Mouse (Mus musculus) cerebellum, adult 11 months (tissue): Measurements from ENCODE around the gene Ly6g5c.

Source experiments
- DNase-seq: peaks from one replicate; pipeline ENCODE4 v3.0.0; 2022

The Ly6g5c gene

GRCm38 (mm10) chr17:35108097-35108496 is at the start of gene Ly6g5c:
Ly6g5c (plus strand) TSS chr17:35108279.
- peak; percentile 62 for DNase-seq

GRCm38 (mm10) chr17:35058316-35058715 is 49.8 kb upstream of the Ly6g5c start:
- no peak for DNase-seq

GRCm38 (mm10) chr17:35058911-35059892 is 48.9 kb upstream of the Ly6g5c start, which contains the start of gene Ddah2:
Ddah2 (plus strand) TSS chr17:35059035.
- peak; percentile 83 for DNase-seq

DNA sequence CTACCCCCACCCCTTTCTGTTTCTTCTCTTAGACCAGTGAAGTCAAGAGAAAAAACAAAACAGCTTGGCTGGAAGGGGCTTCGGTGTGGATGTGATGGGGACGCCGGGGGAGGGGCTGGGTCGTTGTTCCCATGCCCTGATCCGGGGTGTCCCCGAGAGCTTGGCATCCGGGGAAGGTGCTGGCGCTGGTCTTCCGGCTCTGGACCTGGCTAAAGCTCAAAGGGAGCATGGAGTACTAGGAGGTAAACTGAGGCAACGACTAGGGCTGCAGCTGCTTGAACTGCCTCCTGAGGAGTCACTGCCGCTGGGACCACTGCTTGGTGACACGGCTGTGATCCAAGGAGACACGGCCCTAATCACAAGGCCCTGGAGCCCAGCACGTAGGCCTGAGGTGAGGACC is 48.0 kb upstream of the Ly6g5c start:
- no peak for DNase-seq

- DNase-seq: no peak
Observed at GRCm38 (mm10) chr17:35060737-35061297, 47.3 kb upstream of the Ly6g5c start.

- DNase-seq: no peak
Observed at GRCm38 (mm10) chr17:35061299-35061698, 46.8 kb upstream of the Ly6g5c start.

DNA sequence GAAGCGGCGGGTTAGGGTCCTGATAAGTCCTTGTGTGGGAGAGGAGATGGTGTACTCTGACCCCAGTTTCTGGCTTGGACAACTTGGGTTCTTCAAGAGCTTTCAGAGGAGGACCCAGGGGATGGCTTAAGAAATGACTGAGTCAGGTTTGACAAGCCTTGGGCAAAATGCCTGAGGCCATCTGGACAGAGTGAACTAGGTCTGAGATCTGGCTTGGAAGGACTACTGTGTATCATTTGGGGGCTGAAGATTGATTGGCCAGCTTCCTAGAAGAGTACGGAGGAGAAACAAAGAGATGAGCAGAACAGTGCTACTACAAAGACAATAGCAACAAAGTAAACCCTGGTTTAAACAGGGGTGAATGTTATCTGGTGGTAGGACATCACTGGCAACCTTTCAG is 44.6 kb upstream of the Ly6g5c start:
- DNase-seq: no peak

DNA sequence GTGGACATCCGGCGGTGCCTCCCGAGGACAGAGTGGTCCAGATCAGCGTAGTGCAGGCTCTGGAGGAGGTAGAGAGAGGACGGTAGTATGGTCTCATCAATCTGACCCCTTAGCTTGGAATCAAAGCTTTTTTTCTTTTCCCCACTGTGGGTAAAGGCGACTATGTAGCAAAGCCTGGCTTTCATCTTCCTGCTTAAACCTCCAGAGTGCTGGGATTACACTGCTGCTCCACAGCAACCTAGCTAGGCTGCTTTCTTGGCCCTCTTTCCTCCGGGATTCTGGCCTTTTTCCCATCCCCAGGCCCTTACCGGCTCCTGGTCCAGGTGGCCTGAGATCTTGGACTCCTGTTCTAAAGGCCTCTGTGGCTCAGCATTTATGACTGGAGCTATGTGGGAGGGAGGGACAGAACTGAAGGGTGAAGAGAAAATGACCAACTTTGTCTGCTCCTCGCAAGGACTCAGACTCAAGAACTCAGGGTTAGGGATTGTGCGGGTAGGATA is 43.7 kb upstream of the Ly6g5c start:
- peak; percentile 66 for DNase-seq

DNA sequence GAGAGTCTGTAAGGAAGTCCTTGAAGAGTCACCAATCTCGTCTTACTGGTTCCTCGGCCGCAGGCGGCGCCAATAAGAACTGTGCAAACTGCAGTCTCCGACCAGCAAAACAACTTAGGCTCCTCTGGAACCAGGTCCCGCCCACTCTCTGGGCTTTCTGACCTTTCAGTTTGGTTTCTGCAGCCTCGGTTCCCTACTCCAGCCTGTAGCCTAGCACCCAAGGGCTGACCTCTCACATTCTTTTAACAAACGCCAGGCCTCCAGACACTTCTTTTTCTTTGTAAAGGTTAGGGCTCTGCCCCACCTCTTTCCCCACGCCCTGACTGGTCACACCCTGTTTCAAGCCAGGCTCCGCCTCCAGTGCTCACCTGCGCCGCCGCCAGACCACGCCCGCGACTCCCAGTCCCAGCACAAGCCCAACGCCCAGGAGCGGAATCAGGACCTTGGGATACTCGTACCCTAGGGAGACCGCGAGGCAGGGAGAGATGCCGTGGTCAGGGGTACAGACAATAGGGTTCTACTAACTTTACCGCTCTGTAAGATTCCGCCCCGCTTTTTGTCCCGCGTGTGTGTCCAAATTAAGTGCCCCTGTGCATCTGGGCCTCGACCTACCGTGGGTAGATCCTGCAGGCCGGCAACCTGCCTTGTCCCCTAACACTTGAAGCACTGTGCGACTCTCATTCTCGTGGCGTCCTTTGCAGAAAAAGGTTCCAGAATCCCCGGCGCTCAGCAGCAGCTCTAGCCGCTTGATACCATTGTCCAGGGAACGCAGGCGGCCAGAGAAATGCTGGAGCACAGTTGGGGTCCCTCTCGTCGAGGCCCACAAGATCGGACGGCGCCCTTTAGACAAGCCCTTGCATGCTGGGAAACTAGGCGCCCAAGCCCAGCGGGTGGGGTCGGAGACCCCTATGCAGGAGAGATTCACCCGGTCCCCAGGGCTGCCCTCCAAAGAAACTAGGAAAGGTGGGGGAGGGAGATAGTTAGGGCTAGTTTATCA is 42.8 kb upstream of the Ly6g5c start, which contains the start of gene Ly6g6c:
Gene Ly6g6c (plus strand): TSS at position 438 of the 997 bp plus-strand sequence.
- no peak for DNase-seq

GRCm38 (mm10) chr17:35066084-35066483 is 42.0 kb upstream of the Ly6g5c start, which contains the start of gene Mpig6b:
Mpig6b (minus strand) TSS chr17:35066184.
- DNase-seq: no peak

DNA sequence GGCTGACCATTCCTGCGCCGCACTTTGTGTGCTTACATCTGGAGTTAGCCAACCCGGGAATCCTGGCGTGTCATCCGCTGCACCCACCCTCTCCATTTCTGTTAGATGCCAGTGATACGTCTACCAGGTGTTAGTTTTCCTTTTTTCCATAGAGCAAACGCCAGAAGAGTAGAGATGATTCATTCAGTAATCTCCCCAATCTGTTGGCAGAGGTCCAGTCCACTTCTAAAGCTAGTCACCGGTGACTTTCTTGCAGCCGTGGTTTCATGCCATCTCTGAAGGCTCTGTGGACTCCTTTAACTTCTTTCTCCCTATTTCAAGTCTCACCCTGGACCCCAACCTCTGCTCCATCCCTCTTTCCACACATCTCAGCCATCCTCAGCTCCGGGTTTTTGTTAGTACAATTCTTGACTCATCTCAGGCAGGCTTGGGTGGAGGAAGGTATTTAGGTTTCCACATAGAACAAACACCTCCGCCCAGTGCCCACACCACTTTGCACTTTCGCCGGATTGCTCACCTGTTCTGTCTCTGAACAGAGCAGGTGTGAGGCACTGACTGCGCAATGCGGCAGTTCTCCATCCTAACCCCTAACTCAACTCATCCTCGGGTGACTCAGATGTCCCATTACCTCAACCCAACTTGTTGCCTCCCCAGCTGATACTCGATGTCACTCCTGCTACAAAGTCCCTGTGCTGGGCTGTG is 39.7 kb upstream of the Ly6g5c start:
- no peak for DNase-seq

DNA sequence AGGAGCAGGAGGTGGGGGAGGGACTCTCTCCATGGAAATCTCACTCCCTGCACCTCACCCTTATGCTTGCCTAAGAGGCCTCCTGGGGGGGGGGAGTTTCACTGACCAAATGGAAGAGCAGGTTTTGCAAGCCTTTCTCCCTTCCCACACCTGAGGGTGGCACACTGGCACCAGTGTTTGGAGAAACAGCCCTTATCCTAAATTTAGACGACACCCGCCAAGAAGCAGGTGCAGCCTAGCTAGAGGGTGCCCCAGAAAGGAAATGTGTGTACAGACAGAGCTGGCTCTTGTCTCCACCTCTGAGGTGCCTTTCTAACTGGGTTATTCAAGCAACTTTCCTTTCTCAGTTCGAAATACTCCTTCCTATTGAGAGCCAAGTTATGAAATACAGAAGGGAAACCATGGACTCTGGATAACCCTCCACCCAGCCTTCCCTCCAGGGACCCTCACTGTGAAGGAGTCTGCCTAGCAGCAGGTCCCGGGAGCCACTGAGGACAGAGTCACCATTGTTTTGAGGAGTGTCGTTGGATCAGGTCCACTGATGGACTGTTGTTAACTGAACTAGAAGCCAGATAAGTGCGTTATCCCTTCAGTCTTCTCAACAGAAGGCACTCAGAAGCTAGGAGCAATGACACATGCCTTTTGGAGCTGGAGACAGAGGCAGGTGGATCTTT is 37.4 kb upstream of the Ly6g5c start:
- peak; percentile 86 for DNase-seq

- no peak for DNase-seq
Observed at GRCm38 (mm10) chr17:35071454-35071853, 36.6 kb upstream of the Ly6g5c start.

- DNase-seq: peak; percentile 80
Observed at GRCm38 (mm10) chr17:35074097-35074496, 34.0 kb upstream of the Ly6g5c start.

DNA sequence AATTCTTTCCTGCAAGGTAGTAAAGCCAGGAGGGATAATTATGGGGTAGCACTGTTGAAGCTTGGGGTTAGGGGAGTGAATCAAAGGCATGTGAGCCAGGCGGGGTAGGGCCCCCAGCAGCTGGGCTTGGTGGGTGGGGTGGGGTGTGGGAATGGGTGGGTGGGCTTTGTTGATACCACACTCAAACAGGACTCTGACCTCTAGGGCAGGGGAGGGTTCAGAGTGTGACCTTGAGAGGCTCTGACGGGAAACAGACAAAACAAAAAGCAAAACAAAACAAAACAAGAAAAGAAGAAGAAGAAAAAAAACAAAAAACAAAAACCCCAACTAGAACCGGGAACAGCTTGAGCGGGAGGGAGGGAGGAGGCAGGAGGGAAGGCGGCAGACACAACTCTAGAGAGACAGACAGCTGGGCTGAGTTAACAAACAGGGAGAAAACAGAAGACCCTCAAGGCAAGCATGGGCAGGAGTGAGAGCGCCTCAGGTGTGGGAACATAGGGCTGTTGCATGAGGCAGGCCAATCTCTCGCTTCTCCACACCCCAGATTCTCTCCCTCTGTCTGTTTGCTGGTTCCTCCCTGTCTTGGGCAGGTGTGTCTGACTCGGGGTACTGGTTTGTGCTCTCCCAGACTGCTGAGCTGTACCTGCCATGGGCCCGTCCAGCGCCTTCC is 31.4 kb upstream of the Ly6g5c start, which contains the start of gene Ly6g6e:
Gene Ly6g6e (plus strand): TSS at position 396 of the 670 bp plus-strand sequence.
- DNase-seq: no peak

DNA sequence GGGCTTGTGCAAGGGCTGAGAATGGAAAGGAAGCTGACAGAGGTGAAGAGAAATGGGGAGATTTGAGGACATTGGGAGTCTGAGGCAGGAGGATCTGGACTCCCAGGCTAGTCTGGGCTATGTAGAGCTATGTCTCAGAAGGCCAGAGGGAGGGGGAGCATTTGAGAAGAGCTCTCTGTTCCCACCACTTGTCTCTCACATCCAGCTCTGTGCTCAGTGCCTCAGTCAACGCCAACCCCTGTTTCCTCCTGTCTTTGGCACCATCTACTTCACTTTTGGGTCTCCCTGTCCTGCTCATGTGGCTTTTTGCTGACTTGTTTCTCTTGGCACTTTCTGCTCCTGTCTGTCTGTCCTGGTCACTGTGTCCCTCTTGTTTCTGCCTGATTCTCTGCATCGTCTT is 30.8 kb upstream of the Ly6g5c start:
- DNase-seq: no peak

GRCm38 (mm10) chr17:35077786-35078233 is 30.3 kb upstream of the Ly6g5c start, which contains the start of gene Ly6g6d:
Ly6g6d (minus strand) TSS chr17:35078065.
- no peak for DNase-seq

- DNase-seq: no peak
Observed at GRCm38 (mm10) chr17:35079778-35080177, 28.3 kb upstream of the Ly6g5c start.

DNA sequence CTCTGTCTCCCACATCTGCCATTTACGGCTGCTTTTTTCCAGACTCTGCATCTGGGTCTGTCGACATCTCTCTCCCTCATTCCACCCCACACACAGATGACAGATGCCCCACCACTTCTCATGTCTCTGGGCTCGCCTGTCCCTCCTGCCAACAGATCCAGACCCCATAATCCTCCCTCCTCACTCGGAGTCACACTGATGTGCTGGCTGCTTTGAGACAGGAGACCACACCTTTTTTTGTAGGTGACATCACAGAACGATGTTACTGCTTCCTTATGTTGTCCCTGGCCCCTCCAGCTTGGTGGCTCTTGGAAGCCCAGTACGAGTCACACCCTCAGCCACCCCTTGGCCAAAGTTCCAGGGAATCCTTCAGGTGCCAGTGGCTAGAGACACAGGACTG is 27.8 kb upstream of the Ly6g5c start:
- no peak for DNase-seq

- DNase-seq: no peak
Observed at GRCm38 (mm10) chr17:35080710-35081109, 27.4 kb upstream of the Ly6g5c start.
